Mouse (Mus musculus) gastrocnemius, postnatal 4 days (tissue): ENCODE measurements at regions not wholly inside any gene's neighbourhood (a gene's known extent, or its start where the extent isn't known, plus 50 kb on each side); places are given as distances from the start of the nearest gene placed in this dataset.

Source experiments
- DNase-seq, 2 experiments: peaks; one replicate each; pipeline ENCODE4 v3.0.0; 2021 to 2022; ENCODE audit warnings: low spot score in 2 of 2, mixed read lengths in 2 of 2

GRCm38 (mm10) chr13:97847561-97847960, 87.1 kb upstream of the Gm10260 start:
- no peak for DNase-seq

- no peak for DNase-seq
Measured at GRCm38 (mm10) chr13:97845148-97845547, 84.7 kb upstream of the Gm10260 start.

- DNase-seq: no peak
Measured at GRCm38 (mm10) chr13:97842801-97843200, 82.4 kb upstream of the Gm10260 start.

- no peak for DNase-seq
Measured at GRCm38 (mm10) chr13:97841503-97841902, 81.1 kb upstream of the Gm10260 start.

DNA sequence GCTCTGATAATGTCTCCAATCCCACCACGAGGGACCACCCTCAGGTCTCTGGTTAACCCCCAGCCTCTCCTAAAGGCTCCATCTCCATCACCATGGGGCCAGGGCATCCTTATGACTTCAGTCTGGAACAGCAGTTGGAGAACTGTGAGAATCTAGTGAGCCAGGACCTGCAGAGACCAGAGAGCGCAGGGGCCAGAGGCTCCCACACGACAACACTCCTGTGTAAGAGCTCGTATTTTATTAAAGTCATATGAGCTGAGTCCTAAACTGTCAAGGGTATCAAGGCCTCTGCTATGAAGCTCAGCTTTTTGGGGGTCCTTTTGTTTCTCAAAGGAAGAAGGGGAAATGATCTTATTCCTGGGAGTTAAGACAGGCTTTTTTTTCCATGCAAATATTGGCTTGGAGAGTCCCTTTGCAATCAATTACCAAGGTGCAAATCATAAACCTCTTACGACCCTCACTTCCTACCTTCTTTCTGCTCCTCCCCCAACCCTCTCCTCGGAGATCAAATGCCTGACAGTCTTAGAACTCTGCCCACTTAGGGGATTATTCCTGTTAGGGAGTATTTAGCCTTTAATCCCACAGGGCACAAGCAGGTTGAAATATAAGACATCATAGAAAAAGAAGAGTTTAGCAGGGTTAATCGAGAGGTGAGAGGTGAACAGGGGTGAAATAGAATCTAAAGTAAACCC, 79.3 kb upstream of the Gm10260 start:
- DNase-seq: no peak

GRCm38 (mm10) chr13:97837443-97838000, 77.1 kb upstream of the Gm10260 start:
- DNase-seq: peak in 1 of 2 experiments; percentile 40

DNA sequence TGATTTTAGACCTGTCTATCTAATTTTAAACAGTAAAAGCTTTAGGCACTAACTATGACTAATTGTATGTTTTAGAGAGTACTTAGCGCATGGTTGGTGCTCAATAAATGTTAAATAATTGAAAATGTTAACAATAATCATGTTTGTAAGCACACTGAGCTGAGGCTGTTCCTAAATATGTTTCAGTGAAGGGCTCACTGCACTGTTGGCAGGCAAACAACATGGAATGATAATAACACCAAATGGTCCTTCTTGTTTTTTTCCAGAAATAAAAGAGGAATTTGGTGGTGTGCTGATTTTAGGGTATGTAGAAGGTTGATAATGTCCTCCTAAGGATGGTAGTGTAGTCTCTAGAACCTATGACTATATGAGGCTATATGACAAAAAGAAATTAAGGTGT, 72.0 kb upstream of the Gm10260 start:
- DNase-seq: no peak

DNA sequence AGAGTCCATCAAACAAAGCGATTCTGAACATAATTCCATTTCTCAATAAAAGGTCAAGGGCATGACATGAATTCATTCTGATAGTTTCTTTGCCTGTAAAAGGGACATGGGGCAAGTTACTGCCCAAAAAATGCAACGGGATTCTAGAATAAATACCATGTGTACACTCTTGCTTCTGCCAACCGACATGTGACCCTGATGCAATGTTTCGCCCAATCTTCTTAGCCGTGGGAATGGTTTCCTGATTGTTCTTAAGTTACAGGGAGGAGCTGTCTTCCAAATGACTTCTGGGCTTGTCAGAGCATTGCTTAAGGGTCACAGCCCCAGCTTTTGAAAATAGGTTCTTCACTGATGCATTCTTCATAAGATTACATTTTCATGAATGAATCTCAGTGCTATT, 71.4 kb upstream of the Gm10260 start:
- no peak for DNase-seq

DNA sequence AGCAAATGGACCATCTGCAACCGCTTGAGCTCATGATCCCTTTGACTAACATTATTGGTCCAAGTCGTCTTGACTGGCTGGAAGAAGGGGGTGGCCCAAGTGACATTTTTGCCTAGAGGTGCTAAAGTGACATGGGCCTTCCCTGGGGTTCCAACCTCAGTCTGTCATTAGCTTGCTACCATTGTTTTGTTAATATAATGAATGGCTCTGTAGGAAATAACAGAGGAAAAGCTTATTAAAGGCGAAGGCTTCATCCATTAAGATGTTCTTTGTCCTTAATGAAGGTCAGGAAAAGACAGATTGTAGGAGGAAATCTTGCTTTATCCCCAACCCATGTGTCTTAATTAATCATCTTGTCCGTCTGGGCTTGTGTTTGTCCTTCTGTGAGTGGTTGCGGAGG, 69.1 kb upstream of the Gm10260 start:
- DNase-seq: no peak

- DNase-seq: no peak
Measured at GRCm38 (mm10) chr13:97825801-97826576, 65.6 kb upstream of the Gm10260 start.

DNA sequence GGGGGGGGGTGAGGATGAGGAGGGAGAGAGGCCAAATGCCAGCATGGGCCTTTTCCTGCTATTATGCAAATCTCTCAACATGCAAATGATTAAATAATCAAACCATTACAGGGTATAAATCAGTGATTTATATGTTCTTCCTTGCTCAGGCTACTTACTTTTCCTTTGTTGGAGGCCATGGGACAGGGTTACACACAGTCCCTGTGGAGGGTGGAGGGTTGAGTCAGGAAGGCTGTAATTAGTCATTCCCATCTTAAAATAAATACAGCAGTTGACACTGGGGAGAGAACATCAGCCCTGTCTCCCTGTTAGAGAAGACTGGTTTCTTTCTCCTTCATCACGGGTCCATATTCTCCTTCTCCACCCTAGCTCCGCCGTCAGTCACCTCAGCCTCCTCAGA, 64.9 kb upstream of the Gm10260 start:
- no peak for DNase-seq

- DNase-seq: peak in 1 of 2 experiments; percentile 36
Measured at GRCm38 (mm10) chr13:97824071-97824716, 63.8 kb upstream of the Gm10260 start.

GRCm38 (mm10) chr13:97821630-97822029, 61.2 kb upstream of the Gm10260 start:
- no peak for DNase-seq

DNA sequence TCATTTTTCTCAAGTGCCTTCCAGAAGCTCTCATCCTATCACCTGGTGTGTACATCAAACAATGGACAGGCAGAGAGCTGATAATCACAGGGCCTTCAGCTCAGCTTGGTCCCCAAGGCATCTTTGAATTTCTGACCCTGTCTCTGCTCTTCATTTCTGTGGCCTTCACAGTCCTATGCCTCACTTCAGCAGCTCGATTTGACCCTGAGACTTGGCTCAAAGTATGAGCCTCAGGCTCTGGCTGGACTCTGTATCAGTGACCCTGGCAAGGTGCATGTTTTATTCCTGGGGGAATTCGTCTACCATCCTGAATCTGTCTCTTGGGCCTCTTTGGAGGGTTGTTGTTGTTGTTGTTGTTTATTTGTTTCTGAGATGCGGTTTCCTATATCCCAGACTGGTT, 60.6 kb upstream of the Gm10260 start:
- DNase-seq: no peak

- no peak for DNase-seq
Measured at GRCm38 (mm10) chr13:97820401-97820800, 60.0 kb upstream of the Gm10260 start.

DNA sequence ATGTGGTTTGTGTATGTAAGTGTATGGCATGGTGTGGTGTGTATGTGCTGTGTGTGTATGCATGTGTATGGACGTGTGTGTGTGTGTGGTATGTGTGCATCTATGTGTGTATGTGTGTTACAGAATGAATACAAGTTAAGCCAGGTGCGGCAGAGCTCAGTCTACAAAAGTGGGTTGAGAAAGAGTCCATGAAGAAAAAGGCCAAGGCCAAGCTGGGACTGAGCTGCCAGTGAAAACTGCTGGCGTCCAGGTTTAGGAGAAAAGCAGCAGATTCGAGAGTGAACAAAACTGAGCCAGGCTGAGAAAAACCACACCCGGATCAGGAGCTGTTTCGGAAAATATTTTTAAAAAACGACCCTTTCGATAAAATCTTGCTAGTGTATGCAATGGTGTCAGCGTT, 58.6 kb upstream of the Gm10260 start:
- DNase-seq: no peak

GRCm38 (mm10) chr13:97816923-97817322, 56.5 kb upstream of the Gm10260 start:
- no peak for DNase-seq
